Mouse (Mus musculus): ENCODE data around the gene Ecm1. TPM values are rescaled to one million over a fixed set of nuclear protein-coding genes. Genes with fewer than 3 reads are reported as not detected.

The Ecm1 gene
- polyA plus RNA-seq (2012; rRNA removed) = 718 and 729 TPM in 2 replicates

DNA sequence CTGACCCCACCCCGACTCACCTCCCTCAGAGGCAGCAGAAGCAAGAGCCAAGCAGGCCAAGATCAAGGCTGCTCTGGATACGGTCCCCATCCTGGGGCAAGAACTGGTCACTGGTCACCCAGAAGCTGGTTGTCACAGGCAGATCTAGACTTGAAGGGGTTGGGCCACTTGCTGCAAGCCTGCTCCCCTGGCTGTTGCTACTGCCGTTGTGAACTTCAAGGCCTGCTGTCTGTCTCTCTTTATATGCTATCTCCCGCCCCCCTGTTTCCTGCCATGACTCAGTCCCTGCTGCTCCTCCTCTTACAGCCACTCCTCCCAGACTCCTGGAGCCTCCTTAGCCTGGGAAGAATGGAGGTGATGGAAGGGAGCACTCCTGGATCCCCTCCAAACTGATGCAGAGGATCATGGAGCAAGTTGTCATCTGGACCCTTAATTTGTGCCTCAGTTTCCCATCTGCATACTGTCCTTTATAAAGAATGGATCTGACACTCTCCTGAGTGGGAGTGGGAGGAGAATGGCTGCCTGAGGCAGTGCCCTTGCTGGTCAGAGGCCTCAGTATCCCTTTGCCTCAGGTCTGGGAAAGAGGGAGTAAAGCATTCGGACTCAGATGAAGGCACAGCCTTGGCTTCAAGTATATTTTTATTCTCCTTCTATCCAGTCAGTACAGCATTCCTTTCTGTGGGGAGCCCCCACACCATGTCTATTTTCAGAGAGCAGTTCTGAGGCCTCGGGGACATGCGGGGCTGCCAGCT, at the start of gene Ecm1:
TSS of gene Ecm1 (minus strand) at position 217 of the 752 bp plus-strand sequence.
- peak; percentile 43 for DNase-seq (ENCODE audit: low spot score)

GRCm38 (mm10) chr3:95785501-95785900, 46.1 kb upstream of the Ecm1 start:
- DNase-seq (ENCODE audit: low spot score) = no peak

DNA sequence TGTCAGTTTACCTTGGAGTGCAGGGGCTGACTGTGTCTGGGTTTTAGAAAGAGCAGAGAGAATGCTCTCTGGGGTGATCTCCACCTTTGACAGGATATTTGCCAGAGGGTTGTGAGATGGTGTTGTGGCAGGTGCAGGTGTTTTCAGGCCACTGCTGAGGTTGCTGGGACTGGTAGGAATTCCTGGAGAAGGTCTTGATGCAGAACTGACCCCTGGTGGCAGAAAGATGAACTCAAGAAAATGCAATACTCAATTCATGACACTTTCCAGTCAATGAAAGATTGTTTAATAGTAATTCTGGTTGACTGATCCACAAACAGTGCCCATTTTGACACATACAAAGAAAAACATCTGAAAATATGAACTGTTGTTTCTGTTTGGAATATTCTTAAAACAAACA, 32.6 kb upstream of the Ecm1 start:
- no peak for DNase-seq (ENCODE audit: low spot score)

DNA sequence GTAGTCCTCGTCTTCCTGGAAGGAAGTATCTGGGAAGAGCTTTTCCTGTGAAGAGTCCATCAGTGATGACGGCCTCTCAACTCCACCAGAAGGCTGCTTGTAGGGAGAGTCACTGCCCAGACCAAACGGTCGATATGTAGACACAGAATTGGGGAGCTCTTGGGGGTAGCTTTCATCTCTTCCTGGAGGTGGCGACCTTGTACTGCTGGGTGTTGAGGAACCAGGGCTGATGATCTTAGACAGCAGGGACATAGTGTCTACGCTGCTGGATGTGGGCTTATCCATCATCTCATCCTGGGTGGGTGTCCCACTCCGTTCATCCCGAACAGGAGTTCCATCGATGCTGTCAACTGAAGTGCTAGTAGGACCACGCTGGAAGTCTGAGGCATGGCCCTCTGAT, 26.2 kb upstream of the Ecm1 start:
- DNase-seq (ENCODE audit: low spot score) = no peak

- no peak for DNase-seq (ENCODE audit: low spot score)
Observed at GRCm38 (mm10) chr3:95763811-95764210, 24.4 kb upstream of the Ecm1 start.

DNA sequence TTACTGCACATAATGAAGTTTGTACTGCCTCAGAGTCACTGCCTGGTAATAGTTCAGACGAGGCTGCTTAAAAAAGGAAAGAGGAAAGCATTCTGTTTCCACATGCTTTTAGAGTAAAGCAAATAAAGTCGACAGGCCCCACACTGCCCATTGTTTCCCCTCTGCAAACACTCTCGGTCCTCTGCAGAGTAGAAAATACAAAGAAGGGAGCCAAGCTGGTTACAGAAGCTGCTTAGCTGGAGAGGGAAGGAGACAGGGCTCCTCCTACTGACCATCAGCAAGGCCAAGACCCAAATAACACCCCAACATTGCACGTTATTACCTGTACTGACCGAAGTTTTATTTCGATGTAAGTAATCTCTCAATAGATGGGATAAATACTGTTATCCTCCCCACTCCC, 23.6 kb upstream of the Ecm1 start:
- DNase-seq (ENCODE audit: low spot score) = no peak

DNA sequence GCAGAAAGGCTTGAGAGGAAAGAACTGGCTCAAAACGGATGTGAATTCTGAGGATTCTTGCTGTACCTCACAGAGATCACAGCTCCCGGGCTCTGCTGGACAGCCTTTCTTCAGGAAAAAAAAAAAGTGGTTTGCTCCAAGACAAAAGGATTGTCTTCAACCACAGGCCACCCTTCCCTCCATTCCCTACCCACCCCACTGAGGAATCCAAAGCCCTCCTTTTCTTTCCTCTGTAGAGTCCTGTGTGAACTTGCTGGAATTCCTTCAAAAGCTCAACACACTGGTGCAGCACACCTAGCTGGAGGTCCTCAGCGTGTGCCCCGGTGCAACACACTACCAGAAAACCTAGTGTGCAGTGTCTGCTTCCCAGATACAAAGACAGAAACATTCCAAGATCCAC, 22.4 kb upstream of the Ecm1 start:
- no peak for DNase-seq (ENCODE audit: low spot score)

DNA sequence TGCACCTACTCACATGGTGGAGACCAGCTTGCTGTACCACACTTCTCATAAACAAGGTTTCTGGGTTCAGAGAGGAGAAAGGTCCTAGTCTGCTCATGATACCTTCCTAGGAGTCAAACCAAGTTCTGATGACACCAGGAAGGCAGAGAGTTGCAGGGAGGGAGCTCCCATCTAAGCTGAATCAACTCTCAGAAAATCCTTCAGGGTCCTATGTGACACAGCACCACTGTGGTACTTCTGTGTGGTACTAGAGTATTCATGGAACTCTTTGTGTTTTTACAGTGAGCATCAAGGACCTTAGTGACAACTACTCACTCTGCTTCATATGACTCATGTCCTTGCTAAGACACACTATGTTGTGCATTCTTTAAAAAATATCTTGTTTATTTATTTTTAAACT, 21.3 kb upstream of the Ecm1 start:
- no peak for DNase-seq (ENCODE audit: low spot score)

DNA sequence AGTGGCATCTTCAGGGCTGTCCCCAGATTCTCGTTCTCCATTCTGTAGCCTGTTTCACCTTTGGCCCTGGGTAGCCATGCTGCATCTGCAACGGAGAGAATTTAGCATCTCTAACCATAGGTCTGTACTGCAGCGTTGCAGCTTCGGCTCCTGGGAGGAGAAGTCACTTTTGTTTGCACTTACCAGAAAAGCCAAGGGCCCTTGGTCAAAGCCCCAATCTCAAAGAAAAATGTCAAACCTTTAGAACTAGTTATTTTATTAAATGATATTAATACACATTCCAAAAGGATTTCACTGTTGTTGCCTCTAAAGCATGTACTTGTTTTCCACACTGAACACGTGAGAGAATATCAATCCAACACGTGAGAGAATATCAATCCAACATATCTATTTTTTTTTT, 20.7 kb upstream of the Ecm1 start, which contains the start of gene Tars2:
TSS of gene Tars2 (minus strand) at position 101 of the 400 bp plus-strand sequence.
- DNase-seq (ENCODE audit: low spot score) = no peak

DNA sequence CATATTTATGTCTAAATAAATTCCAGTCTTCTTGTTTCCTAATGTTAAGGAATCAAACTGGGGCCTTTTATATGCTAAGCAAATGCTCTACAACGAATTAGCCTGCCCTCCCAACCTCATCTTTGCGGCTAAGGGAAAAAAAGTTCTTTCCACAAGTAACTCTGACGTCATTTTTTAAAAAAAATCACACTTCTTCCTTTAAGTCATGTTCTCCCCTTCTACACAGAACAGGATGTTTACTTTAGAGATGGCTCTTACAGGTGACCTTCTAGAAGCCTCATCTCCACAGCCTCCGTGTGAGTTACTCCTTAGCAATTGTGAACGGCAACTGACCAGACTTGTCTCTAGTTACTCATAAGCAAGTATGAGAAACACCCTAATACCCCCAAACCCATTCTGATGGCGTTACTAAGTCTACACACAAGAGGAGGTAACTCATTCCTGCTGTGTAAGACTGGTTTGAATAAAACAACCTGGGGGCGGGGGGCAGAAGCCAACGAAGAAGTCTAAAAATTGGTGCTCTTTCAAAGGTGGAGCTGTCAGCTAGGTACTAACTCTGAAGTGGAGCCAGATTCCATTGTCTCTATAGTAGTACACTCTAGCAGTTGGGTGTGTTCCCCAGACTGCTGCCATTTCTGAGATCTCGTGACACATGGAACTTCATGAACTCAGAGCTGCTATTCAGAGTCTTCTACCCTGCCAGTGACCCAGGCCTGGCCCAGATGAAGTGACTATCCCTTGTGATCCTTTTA, 19.3 kb upstream of the Ecm1 start:
- no peak for DNase-seq (ENCODE audit: low spot score)

DNA sequence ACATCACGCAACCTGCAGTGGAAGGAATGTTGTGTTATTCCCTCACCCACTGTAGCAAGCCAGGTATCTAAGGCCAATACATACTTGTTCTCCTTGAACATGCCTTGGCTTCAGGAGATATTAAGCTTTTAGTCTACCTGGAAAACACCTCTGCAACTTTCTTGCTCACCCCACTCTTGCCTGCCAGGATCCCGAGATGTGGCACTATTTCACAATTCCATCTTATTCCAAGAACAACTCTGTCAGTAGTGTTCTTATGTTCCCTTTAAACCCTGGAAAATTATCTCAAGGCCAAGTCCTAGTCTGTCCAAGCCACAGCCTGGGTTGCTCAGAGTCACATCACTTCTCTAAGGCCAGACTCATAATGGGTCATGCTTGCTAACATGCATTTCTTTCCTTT, 17.4 kb upstream of the Ecm1 start:
- no peak for DNase-seq (ENCODE audit: low spot score)

DNA sequence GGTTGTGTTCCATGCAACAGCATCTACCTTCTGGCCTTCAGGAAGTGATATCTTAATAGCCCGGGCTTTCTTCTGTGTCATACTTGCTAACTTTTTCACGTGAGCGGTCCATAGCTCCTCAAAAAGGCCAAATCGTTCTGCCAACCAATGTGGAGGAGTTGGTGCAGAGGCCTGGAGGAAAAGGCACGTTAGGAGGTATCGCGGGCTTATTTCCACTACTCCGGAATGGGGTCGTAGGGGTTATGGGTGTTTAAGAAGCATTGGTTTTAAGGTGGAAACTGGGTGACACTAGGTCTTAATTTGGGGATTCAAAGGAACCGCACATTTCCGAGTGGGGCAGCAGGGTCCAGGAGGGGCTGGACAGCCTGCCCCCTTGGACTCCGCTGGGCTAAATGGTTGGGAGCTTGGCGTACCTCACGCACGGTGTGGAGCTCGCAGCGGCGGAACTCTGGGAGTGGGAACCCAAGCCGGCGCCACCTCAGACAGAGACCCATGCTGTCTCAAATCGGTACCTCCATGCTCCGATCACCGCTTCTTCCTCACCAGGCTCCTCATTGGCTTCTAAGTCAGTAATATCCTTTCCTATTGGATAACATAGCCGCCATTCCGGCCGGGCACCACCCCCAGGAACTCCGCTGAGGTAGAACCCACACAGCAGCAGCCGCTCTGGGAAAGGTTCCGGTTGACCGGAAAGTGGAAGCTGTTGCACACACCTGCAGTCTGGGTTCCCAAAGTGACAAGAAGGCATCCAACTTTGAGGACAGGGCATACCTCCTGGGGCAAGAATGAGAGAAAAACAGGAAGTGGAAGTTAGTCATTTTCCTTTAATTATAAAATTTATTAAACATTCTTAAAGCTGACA, 15.2 kb upstream of the Ecm1 start:
- DNase-seq (ENCODE audit: low spot score) = peak; percentile 80

DNA sequence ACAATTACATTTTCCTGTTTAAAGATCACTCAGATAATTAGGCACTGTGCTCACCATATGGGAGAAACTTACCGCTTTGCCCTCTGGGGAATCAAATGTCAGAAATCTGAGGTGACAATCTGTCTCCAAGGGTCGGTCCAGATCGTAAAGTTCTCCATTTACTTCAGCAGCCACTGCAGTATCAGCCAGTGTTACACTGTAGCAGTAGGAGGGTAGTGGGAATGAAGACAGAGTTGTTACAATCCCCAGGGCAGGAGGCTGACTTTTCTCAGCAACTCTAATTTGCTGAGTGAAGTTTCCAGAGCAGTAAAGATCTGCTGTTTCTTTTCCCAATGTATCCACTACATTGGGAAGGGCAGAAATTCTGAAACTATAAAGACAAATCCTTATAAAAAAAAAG, 13.6 kb upstream of the Ecm1 start:
- DNase-seq (ENCODE audit: low spot score) = no peak

- no peak for DNase-seq (ENCODE audit: low spot score)
Observed at GRCm38 (mm10) chr3:95740406-95740805, 1.0 kb upstream of the Ecm1 start.

DNA sequence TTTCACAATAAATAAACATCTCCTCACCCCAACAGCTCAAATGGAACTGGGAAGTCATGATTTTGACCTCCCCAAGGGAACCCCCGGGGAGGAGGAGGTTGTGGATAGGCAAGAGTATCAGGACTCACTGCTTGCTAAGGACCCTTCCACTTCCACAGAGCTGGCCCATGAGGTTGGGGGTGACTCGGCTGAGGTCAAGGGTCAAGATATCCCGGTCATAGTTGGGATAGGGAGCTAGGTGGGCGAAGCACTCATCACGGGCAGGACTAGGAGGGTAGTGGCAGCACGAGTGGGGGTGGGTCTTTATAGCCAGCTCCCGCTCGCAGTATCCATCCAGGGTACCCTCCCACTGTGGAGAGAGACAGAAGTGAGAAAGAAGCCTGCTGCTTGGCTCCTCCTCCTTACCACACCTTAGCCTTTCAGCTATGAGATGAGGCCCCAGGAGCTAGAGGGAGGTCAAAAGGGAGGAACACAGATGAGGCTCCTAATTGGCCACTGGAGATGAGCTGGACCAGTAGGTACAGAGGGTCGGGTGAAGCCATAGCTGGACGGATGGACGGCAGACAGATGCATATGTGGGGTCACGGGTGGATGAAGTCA, 4.2 kb downstream of the Ecm1 start:
- no peak for DNase-seq (ENCODE audit: low spot score)

DNA sequence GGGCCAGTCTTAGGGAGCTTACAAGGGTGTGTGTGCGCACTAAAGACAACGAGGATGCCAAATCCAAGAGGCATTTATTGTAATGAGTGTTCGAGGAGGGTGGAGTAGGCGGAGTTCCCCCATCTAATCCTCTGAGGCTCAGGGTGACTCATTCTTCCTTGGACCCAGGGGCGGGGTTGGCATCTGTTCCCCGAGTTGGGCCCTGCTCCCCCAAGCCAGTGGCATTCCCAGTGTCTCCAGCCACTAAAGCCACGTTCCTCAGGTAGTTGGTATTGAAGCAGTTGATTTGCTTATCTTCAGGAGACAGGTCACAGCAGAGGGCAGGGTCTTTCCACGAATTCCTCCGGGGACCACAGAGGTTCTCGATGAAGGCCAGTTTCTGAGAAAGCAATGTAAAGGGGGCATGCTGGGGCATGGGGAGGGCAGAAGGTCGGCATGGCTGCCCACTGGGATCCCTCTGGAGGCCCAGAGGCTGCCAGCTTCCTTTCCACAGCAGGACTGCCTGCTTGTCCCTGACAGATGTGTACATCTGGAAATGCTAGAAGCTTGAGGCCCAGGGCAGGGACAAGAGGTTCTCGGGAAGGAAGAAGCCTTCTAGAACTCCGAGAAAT, 5.2 kb downstream of the Ecm1 start:
- DNase-seq (ENCODE audit: low spot score) = no peak

DNA sequence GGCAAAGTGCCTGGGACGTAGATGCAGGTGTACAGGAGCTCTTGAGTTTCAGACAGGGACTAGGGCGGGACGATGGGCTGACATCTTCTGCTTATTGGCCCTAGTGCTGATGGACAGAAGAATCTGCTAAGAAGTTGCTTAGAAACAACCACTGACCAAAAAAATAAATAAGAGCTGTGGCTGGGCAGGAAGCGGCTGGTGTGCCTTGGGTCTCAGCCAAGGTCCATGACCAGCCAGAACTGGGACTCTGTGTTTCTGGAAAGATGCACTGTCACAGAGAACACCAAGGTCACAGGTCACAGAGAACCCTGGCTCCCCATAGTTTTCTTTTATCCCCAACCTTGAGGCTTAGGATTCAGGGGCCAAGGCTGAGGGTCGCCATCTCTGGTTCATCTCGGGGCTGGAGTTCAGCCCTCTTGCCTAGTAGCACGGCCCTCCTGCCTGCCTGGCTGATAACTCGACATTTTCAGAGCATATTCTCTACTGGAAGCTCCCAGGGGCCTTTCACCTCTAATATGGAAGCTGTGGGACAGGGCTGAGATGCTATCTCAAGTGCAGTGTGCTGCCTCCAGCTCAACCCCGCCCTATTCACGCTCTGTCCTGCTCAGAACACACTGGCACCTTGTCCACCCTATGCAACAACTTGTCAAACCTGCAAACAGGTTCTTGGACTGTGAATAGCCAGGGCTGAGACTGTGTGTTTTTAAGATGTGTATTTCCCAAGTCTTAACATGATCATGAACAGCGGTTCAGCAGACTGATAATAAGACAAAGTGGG, 6.4 kb downstream of the Ecm1 start:
- no peak for DNase-seq (ENCODE audit: low spot score)

- DNase-seq (ENCODE audit: low spot score) = no peak
Observed at GRCm38 (mm10) chr3:95732297-95732696, 7.1 kb downstream of the Ecm1 start.

DNA sequence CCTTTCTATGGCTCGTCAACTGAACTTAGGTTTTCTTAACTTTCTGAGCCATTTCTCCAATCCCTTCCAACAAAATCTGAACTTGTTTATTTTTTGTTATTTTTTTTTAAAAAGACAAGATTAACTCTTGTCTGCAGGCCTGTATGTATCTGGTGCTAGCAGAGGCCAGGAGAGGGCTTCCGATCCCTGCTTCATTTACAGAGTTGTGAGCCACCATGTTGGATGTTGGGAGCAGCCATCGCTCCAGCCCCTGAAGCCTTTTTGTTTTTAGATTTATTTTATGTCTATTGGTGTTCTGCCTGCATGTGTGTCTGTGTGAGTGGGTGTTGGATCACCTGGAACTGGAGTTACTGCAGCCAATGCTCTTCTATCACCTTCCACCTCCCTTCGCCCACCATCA, 7.6 kb downstream of the Ecm1 start:
- no peak for DNase-seq (ENCODE audit: low spot score)

GRCm38 (mm10) chr3:95730431-95730830, 8.9 kb downstream of the Ecm1 start:
- no peak for DNase-seq (ENCODE audit: low spot score)

DNA sequence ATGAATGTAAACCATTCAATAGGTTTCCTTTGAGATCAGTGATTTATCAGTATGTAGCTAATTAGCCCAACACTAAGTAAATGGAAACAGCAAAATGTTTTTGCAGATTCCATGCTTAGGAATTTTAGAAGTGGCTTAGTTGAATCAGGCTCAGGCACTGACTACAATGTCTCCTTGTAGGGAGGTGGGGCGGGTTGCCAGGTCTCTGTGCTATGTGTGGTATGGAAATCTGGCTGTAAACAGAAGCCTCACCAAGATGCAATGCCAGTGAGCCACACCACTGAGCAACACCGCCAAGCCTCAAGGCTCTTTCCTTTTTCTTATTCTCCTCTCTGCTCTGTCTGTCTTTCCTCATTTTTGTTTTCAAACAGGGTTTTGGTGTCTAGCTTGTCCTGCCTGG, 10.5 kb downstream of the Ecm1 start:
- no peak for DNase-seq (ENCODE audit: low spot score)
